Mouse (Mus musculus) cortical plate, adult 2 months (tissue): Measurements from ENCODE around the gene Dgkg. TPM values are rescaled to one million over a fixed set of nuclear protein-coding genes. Genes with fewer than 3 reads are reported as not detected.

ENCODE experiments used
- H3K27ac ChIP-seq: fragments of 200-500 bp; 2 replicates; pipeline ENCODE4 v1.5.1; 2012; ENCODE audit warnings: low read length, control low read depth, inconsistent platforms; ENCODE audit not compliant: insufficient read depth
- H3K4me1 ChIP-seq: fragments of 200-500 bp; 2 replicates; pipeline ENCODE4 v1.6.1; 2011; ENCODE audit warnings: low read length; ENCODE audit not compliant: control insufficient read depth, insufficient read depth
- H3K4me3 ChIP-seq: fragments of 200-500 bp; 2 replicates; pipeline ENCODE4 v1.5.1; 2011; ENCODE audit warnings: mild to moderate bottlenecking, low read length, control low read depth; ENCODE audit not compliant: insufficient read depth
- CTCF ChIP-seq: fragments of 200-500 bp; IDR thresholded peaks from 2 replicates; pipeline ENCODE4 v1.5.1; 2011; ENCODE audit warnings: mild to moderate bottlenecking, control low read depth, low read length; ENCODE audit not compliant: insufficient read depth; ENCODE audit errors: extremely low read depth
- POLR2A ChIP-seq: fragments of 200-500 bp; IDR thresholded peaks from 2 replicates; pipeline ENCODE4 v1.6.1; 2011; ENCODE audit warnings: mild to moderate bottlenecking, low read length, control low read depth; ENCODE audit not compliant: insufficient read depth; ENCODE audit errors: extremely low read depth
- polyA plus RNA-seq: library from polyadenylated mRNA; depleted of rRNA; stranded (reverse); fragments of >200 nt; gene quantifications from 2 replicates; pipeline ENCODE4 v1.2.3, GENCODE M21; 2012

Gene Dgkg
- polyA plus RNA-seq, 1 experiment: 14.0 TPM

GRCm38 (mm10) chr16:22461728-22462127 is 195.3 kb downstream of the Dgkg start:
- peaks cover 4% of the 10 kb centered on the region; the same call in 1 of the 2 replicates for H3K4me1 ChIP-seq
- no peak overlapping the region for H3K4me3 ChIP-seq
- no peak overlapping the region for H3K27ac ChIP-seq
- TF ChIP-seq CTCF: no peak
- no peak for TF ChIP-seq POLR2A

GRCm38 (mm10) chr16:22460960-22461359 is 196.1 kb downstream of the Dgkg start:
- Histone ChIP-seq H3K4me1 (peaks cover 4% of the 10 kb centered on the region; the same call in 1 of the 2 replicates), H3K4me3 (no peak overlapping the region), H3K27ac (no peak overlapping the region)
- no peak for TF ChIP-seq CTCF
- TF ChIP-seq POLR2A: no peak

- TF ChIP-seq POLR2A: no peak
- no peak for TF ChIP-seq CTCF
Measured at GRCm38 (mm10) chr16:22452082-22452481, 204.9 kb downstream of the Dgkg start.

GRCm38 (mm10) chr16:22448093-22448492 is 208.9 kb downstream of the Dgkg start:
- no peak overlapping the region for H3K4me3 ChIP-seq
- no peak overlapping the region for H3K27ac ChIP-seq
- no peaks in the 10 kb centered on the region for H3K4me1 ChIP-seq
- TF ChIP-seq CTCF (no peak), POLR2A (no peak)

More at GRCm38 (mm10) chr16:22452082-22452481, 204.9 kb downstream of the Dgkg start:
- no peaks in the 10 kb centered on the region for H3K4me1 ChIP-seq
- no peak overlapping the region for H3K4me3 ChIP-seq
- H3K27ac ChIP-seq: no peak overlapping the region

- Histone ChIP-seq H3K4me3 (no peak overlapping the region), H3K4me1 (no peaks in the 10 kb centered on the region), H3K27ac (no peak overlapping the region)
- TF ChIP-seq POLR2A: no peak
- TF ChIP-seq CTCF: no peak
Measured at GRCm38 (mm10) chr16:22444786-22445185, 212.2 kb downstream of the Dgkg start.

GRCm38 (mm10) chr16:22442202-22442601 is 214.8 kb downstream of the Dgkg start:
- no peak for TF ChIP-seq CTCF
- no peak for TF ChIP-seq POLR2A
- Histone ChIP-seq H3K4me1 (no peaks in the 10 kb centered on the region), H3K4me3 (no peak overlapping the region), H3K27ac (no peak overlapping the region)

GRCm38 (mm10) chr16:22441317-22441716 is 215.7 kb downstream of the Dgkg start:
- H3K27ac ChIP-seq: no peak overlapping the region
- no peak for TF ChIP-seq CTCF
- H3K4me3 ChIP-seq: no peak overlapping the region
- H3K4me1 ChIP-seq: no peaks in the 10 kb centered on the region

GRCm38 (mm10) chr16:22440269-22440668 is 216.8 kb downstream of the Dgkg start:
- peak overlapping the region; percentile 30 for H3K4me3 ChIP-seq
- peak overlapping the region; percentile 26; the same call in 1 of the 2 replicates for H3K27ac ChIP-seq
- no peak for TF ChIP-seq POLR2A
- TF ChIP-seq CTCF: 0 out of 2 replicates have a peak, but pooled peaks have one; percentile 9
- H3K4me1 ChIP-seq: 0 out of 2 replicates have a peak, but pooled peaks cover 1% of the 10 kb centered on the region

- peak within 1 kb of the TSS; percentile 65 for H3K27ac ChIP-seq
- peak; percentile 75 for TF ChIP-seq POLR2A
- TF ChIP-seq CTCF: no peak
- peak within 1 kb of the TSS; percentile 98 for H3K4me3 ChIP-seq
- peaks cover 6% of the 10 kb centered on the region for H3K4me1 ChIP-seq
Measured at GRCm38 (mm10) chr16:22439499-22440177, 217.4 kb downstream of the Dgkg start, which contains the start of gene Etv5. Gene Etv5, minus strand, starts transcription at chr16:22439719.

GRCm38 (mm10) chr16:22438441-22439373 is 218.3 kb downstream of the Dgkg start:
- Histone ChIP-seq H3K27ac (peak overlapping the region; percentile 65), H3K4me3 (peak overlapping the region; percentile 98), H3K4me1 (peaks cover 9% of the 10 kb centered on the region)
- TF ChIP-seq CTCF (no peak), POLR2A (no peak)
